Mouse (Mus musculus): ENCODE results near the gene Zfp11. TPM values are rescaled to one million over a fixed set of nuclear protein-coding genes. Genes with fewer than 3 reads are reported as not detected.
"Not testable (repeated sequence)": the region's sequence is repeated elsewhere in the genome, so short reads cannot be mapped to it uniquely, and the experiment has no call there.

The Zfp11 gene
- polyA plus RNA-seq, 1 experiment from 2014 or later: 5.0 TPM

DNA sequence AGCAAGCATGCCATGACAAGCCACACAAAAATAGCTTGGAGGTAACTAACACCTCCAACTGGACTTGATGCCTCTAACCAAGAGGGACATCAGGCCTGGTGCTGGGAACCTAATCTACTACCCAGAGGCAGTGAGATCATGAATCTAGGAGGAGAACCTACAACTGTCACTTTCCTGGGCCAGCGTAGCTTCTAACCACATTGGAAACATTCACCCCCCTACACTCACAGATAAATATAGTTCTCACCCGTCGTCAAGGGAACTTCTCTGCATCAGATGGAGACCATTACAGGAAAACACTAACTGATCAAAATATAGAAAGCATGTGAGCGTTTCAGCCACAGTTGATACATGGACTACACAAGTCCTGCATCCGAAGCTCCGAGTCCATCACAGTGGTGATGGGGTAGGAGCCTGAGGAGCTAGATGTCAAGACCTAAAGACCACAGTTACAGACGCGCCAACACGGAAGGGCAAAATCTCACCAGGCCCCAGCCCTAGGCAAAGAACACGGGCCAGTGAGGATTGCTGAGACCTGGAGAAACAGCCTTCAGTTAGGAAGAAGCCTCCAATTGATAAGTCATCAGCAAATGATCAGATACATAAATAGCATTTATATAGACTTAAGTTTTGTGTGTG, 3.5 kb downstream of the Zfp11 start:
- no peak overlapping the region for H3K4me2 ChIP-seq
- no peak overlapping the region for H3K4me3 ChIP-seq
- no peaks in the 10 kb centered on the region for H3K9me3 ChIP-seq
- 0 out of 2 replicates have a peak, but pooled peaks cover 3% of the 10 kb centered on the region for H3K36me3 ChIP-seq
- H3K27ac ChIP-seq: no peak overlapping the region
- no peak for ATAC-seq (ENCODE audit: insufficient number of reproducible peaks, low FRiP score, low TSS enrichment, low read depth)
- 91% methylated on average over 10 of the region's 10 CpGs for WGBS
- H3K9ac ChIP-seq: no peak overlapping the region
- peaks cover 9% of the 10 kb centered on the region for H3K4me1 ChIP-seq
- no peaks in the 10 kb centered on the region for H3K27me3 ChIP-seq

DNA sequence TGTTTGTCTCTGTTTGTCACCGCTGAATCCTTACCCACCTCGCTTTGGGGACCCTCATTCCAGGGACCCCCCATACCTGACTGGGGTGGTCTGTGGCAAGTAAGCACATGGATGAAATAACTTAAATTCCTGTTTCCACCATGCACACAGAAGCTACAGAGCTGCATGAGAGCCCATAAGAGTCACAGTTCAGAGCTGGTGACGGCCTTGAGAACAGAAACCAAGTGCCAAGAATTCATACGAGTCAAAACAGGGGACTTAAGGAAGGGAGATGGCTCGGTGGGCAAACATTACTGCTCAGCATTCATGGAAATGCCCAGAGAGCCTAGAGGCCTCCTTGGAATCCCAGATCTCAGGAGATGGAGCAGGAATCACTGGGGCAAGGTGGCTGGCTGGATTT, 5.8 kb downstream of the Zfp11 start:
- H3K4me3 ChIP-seq: no peak overlapping the region
- no peaks in the 10 kb centered on the region for H3K27me3 ChIP-seq
- 88% methylated on average over 5 of the region's 5 CpGs for WGBS

DNA sequence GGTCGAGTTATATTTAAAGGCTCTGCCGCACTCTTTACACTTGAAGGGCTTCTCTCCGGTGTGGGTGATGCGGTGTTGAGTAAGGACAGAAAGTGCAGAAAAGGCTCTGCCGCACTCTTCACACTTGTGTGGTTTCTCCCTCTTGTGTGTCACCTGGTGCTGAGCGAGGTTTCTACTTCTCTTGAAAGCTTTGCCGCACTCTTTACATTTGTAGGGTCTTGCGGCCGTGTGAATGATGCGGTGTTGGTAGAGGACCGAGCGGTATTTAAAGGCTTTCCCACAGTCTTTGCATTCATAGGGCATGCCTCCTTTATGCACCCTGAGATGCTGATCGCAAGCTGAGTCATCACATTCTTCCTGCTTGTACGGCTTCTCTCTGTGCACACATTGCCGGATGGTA, 12.0 kb downstream of the Zfp11 start:
- H3K27ac ChIP-seq: no peak overlapping the region
- H3K4me3 ChIP-seq: no peak overlapping the region
- peaks cover 65% of the 10 kb centered on the region for H3K36me3 ChIP-seq
- no peaks in the 10 kb centered on the region for H3K4me1 ChIP-seq
- no peak overlapping the region for H3K4me2 ChIP-seq
- H3K27me3 ChIP-seq: no peaks in the 10 kb centered on the region
- no peaks in the 10 kb centered on the region for H3K9me3 ChIP-seq
- WGBS: 93% methylated on average over 15 of the region's 15 CpGs
- ATAC-seq (ENCODE audit: insufficient number of reproducible peaks, low FRiP score, low TSS enrichment, low read depth): no peak
- no peak overlapping the region for H3K9ac ChIP-seq

More for the DNA sequence above, 5.8 kb downstream of the Zfp11 start:
- H3K9ac ChIP-seq: no peak overlapping the region
- H3K4me2 ChIP-seq: no peak overlapping the region
- no peaks in the 10 kb centered on the region for H3K9me3 ChIP-seq
- peaks cover 5% of the 10 kb centered on the region for H3K4me1 ChIP-seq
- ATAC-seq (ENCODE audit: insufficient number of reproducible peaks, low FRiP score, low TSS enrichment, low read depth): no peak
- no peak overlapping the region for H3K27ac ChIP-seq
- peaks cover 24% of the 10 kb centered on the region for H3K36me3 ChIP-seq

DNA sequence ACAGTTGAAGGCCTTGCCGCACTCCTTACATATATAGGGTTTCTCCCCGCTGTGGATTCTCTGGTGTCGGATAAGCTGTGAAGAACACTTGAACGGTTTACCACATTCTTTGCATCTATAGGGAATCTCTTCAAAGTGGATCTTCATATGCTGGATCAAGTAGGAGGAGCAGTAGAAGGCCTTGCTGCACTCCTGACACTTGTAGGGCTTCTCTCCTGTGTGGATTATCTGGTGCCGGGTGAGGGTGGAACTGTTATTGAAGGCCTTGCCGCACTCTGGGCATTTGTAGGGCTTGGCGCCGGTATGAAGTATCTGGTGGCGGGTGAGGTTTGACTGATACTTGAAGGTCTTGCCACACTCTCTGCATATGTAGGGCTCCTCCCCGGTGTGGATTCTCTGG, 12.9 kb downstream of the Zfp11 start:
- WGBS: 93% methylated on average over 10 of the region's 10 CpGs
- Histone ChIP-seq H3K4me2 (no peak overlapping the region), H3K27ac (no peak overlapping the region), H3K9me3 (no peaks in the 10 kb centered on the region), H3K9ac (no peak overlapping the region), H3K27me3 (no peaks in the 10 kb centered on the region), H3K36me3 (peaks cover 67% of the 10 kb centered on the region), H3K4me3 (no peak overlapping the region), H3K4me1 (no peaks in the 10 kb centered on the region)
- ATAC-seq (ENCODE audit: insufficient number of reproducible peaks, low FRiP score, low TSS enrichment, low read depth): no peak

DNA sequence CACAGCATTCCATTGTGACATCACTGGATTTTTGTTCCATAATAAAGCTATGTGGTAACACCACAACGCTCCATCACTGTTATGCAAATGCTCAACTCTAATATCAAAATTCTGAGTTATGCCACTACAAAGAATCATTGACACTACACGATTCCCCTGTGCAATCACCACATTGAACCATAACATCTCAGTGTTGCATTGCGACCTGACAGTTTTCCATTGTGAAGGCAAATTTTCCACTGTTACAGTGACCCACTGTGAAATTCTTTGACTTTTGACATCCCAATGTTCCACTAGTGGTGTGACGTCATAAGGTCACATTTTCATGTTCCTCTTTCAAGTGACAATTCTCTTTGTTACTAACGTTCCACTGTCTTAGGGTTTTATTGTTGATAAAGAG, 19.0 kb downstream of the Zfp11 start:
- H3K27me3 ChIP-seq: no peaks in the 10 kb centered on the region
- H3K4me3 ChIP-seq: no peak overlapping the region
- no peak overlapping the region for H3K27ac ChIP-seq
- H3K4me1 ChIP-seq: no peaks in the 10 kb centered on the region
- no peaks in the 10 kb centered on the region for H3K9me3 ChIP-seq
- WGBS: 94% methylated on average over 5 of the region's 5 CpGs
- ATAC-seq (ENCODE audit: insufficient number of reproducible peaks, low FRiP score, low TSS enrichment, low read depth): no peak
- peaks cover 11% of the 10 kb centered on the region for H3K36me3 ChIP-seq
- no peak overlapping the region for H3K9ac ChIP-seq
- no peak overlapping the region for H3K4me2 ChIP-seq

DNA sequence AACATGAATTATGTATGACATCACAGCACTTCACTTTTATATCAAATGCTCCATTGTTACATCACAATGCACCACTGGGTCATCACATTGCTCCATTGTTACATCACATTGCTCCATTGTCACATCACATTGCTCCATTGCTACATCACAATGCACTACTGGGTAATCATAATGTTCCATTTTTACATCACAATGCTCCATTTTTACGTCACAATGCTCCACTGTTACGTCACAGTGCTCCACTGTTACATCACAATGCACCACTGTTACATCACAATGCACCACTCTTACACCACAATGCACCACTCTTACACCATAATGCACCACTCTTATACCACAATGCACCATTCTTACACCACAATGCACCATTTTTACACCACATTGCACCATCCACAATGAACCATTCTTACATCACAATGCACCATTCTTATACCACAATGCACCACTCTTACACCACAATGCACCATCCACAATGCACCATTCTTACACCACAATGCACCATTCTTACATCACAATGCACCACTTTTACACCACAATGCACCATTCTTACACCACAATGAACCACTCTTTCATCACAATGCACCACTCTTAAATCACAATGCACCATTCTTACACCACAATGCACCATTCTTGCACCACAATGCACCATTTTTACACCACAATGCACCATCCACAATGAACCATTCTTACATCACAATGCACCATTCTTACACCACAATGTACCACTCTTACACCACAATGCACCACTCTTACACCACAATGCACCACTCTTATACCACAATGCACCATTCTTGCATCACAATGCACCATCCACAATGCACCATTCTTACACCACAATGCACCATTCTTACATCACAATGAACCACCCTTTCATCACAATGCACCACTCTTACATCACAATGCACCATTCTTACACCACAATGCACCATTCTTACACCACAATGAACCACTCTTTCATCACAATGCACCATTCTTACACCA, 37.3 kb downstream of the Zfp11 start:
- 69% methylated on average over 2 of the region's 2 CpGs for WGBS

DNA sequence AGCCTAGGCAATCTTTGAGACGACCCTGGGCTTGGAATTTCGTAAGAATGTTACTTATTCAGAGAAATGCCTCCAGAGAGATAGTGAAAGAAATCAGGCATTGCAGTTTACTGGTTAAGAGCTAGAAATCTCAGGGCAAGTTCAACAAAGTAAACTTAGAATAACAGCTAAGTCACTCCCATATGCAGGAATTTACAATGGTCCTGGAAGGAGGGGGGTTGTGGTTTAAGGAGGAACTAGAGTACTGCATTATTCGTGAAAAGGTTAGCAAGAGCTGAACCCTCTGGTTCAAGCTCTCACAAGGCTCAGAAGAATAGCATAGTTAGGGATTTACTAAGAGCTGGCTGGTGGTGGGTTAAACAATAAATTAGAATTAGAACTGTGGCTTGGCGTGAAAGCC, 43.3 kb downstream of the Zfp11 start:
- H3K4me1 ChIP-seq; H3K4me3 ChIP-seq; ATAC-seq (ENCODE audit: insufficient number of reproducible peaks, low FRiP score, low TSS enrichment, low read depth); H3K27me3 ChIP-seq; H3K4me2 ChIP-seq; H3K36me3 ChIP-seq; H3K9ac ChIP-seq; H3K27ac ChIP-seq; H3K9me3 ChIP-seq: not testable (repeated sequence)
- 69% methylated on average over 4 of the region's 4 CpGs for WGBS

More for the DNA sequence above, 37.3 kb downstream of the Zfp11 start:
- not testable (repeated sequence) for H3K4me3 ChIP-seq; H3K27me3 ChIP-seq; H3K9me3 ChIP-seq; H3K4me2 ChIP-seq; H3K27ac ChIP-seq; H3K4me1 ChIP-seq; H3K36me3 ChIP-seq; ATAC-seq (ENCODE audit: insufficient number of reproducible peaks, low FRiP score, low TSS enrichment, low read depth); H3K9ac ChIP-seq

DNA sequence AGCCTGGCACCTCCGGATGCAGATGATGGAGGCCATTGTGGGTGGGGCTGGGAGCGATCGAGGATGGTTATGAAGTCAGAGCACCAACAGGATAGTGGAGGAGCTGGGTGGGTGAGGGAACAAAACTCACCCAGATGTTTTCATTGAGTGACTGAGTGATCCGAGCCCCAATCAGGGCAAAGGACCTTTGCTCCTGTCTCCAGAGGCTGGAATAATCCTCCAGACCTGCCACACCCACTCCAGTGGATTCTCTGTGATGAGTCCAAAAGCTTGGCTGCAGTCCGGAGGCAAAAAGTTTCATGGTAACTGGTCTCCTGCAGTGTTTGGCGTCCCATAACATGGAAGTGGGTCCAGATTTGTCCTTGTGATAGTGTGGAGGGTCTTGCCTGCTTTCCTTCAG, 43.8 kb downstream of the Zfp11 start:
- no peaks in the 10 kb centered on the region for H3K4me1 ChIP-seq
- no peaks in the 10 kb centered on the region for H3K9me3 ChIP-seq
- H3K4me2 ChIP-seq: no peak overlapping the region
- ATAC-seq (ENCODE audit: insufficient number of reproducible peaks, low FRiP score, low TSS enrichment, low read depth): no peak
- 79% methylated on average over 6 of the region's 6 CpGs for WGBS
- no peaks in the 10 kb centered on the region for H3K27me3 ChIP-seq
- H3K27ac ChIP-seq: no peak overlapping the region
- no peak overlapping the region for H3K4me3 ChIP-seq
- H3K36me3 ChIP-seq: no peaks in the 10 kb centered on the region
- no peak overlapping the region for H3K9ac ChIP-seq

DNA sequence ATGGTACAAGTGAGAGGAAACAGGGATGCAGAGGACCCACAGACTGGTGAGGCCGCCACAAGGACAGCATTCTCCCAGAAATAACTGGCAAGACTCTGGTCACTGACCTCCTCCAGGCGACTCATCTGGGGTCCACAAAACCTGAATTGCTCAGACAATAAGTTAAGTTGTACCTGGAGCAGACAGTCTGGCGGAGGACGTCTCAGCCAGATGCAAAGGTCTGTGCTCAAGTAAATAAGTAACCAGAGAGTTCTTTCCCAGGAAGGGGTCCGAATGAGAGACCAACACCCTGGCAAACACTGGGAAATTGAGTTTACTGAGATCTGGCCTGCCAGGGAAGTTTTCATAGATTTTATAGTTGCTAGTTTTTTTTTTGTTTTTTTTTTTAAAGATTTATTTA, 48.5 kb downstream of the Zfp11 start:
- 82% methylated on average over 5 of the region's 5 CpGs for WGBS
- ATAC-seq (ENCODE audit: insufficient number of reproducible peaks, low FRiP score, low TSS enrichment, low read depth): no peak
- H3K27ac ChIP-seq: no peak overlapping the region
- no peak overlapping the region for H3K4me3 ChIP-seq
- H3K9me3 ChIP-seq: no peaks in the 10 kb centered on the region
- H3K4me2 ChIP-seq: no peak overlapping the region
- no peak overlapping the region for H3K9ac ChIP-seq
- H3K4me1 ChIP-seq: no peaks in the 10 kb centered on the region
- H3K27me3 ChIP-seq: no peaks in the 10 kb centered on the region
- H3K36me3 ChIP-seq: no peaks in the 10 kb centered on the region

DNA sequence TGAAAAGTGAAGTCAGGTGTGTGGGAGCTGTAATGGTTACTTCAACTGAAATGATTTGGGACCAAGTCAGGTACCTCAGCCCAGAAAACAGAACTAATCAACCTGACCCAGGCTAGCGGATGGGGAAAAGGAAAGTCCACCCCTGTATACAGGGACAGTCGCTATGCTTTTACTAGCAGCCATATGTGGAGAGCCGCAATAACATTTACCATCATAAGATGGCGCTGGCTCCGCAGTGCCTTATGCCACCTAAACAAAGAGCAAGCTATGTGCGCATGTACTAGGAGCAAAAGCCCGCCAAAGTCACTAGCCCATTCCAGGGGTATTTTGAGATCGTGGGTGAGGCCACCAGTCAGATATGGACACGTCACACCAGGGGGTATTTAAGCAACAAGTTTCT, 49.3 kb downstream of the Zfp11 start:
- 64% methylated on average over 9 of the region's 9 CpGs for whole genome bisulfite sequencing
- H3K27me3 ChIP-seq; ATAC-seq (ENCODE audit: insufficient number of reproducible peaks, low FRiP score, low TSS enrichment, low read depth); H3K4me1 ChIP-seq; H3K36me3 ChIP-seq; H3K9me3 ChIP-seq; H3K9ac ChIP-seq; H3K27ac ChIP-seq; H3K4me2 ChIP-seq; H3K4me3 ChIP-seq: not testable (repeated sequence)

DNA sequence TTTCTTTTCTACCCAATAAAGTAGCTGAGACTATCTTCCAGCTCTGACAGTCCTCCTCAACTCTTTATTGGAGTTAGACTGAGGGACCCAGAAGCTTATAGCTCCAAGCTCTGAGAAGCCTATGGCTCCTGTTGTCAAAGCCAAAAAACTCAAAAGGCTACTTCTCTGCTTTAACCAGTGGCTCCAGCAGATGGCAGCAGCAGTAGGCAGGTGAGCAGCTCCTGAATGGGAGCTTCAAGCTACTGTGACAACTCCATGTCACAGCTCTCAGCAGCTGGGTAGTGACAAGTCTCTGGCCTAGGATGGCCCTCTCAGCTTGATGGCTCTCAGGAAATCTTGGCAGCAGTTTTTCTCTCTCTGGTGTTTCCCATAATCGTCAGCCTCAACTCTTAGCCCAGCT, 58.8 kb downstream of the Zfp11 start:
- WGBS: 8% methylated on average over 1 of the region's 1 CpGs
- no peaks in the 10 kb centered on the region for H3K27me3 ChIP-seq
- no peak for ATAC-seq (ENCODE audit: insufficient number of reproducible peaks, low FRiP score, low TSS enrichment, low read depth)

DNA sequence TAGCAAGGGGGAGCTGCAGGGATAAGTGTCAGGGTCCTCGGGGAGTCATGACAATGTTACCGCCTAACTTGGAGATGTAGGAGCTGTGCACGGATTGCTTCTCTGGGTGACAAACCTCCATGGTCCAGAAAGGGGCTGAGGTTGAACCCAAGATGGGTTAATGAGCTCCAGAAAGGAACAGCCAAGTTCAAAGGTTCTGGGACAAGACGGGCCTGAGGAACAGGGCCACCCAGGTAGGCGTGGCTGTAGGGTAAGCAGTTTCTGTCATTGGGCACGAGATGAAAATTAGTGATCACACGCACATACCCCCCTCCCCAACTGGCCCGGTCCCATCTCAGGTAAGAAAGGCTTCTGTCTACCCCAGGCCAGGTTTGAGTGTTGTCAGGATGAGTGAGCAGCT, 62.4 kb downstream of the Zfp11 start:
- 80% methylated on average over 8 of the region's 8 CpGs for WGBS
- Histone ChIP-seq H3K4me3 (no peak overlapping the region), H3K4me1 (no peaks in the 10 kb centered on the region), H3K9ac (no peak overlapping the region), H3K27me3 (no peaks in the 10 kb centered on the region), H3K36me3 (no peaks in the 10 kb centered on the region), H3K4me2 (no peak overlapping the region), H3K9me3 (no peaks in the 10 kb centered on the region), H3K27ac (no peak overlapping the region)
- no peak for ATAC-seq (ENCODE audit: insufficient number of reproducible peaks, low FRiP score, low TSS enrichment, low read depth)

More for the DNA sequence above, 58.8 kb downstream of the Zfp11 start:
- Histone ChIP-seq H3K9me3 (no peaks in the 10 kb centered on the region), H3K4me2 (no peak overlapping the region), H3K36me3 (no peaks in the 10 kb centered on the region), H3K27ac (no peak overlapping the region), H3K4me3 (no peak overlapping the region), H3K9ac (no peak overlapping the region), H3K4me1 (no peaks in the 10 kb centered on the region)
